Mouse (Mus musculus) hindbrain, embryonic 12.5 days (tissue): Measurements from ENCODE around the gene Mrc1. TPM values are rescaled to one million over a fixed set of nuclear protein-coding genes. Genes with fewer than 3 reads are reported as not detected.

Experiments
- ATAC-seq: fragments of 200-750 bp; cut with Nextera tagmentation; 2 replicates; pipeline ENCODE4 v1.8.0; 2017; ENCODE audit warnings: moderate TSS enrichment; ENCODE audit not compliant: low FRiP score
- H3K27ac ChIP-seq: fragments of 300-500 bp; sonication (generic); 2 replicates; pipeline ENCODE4 v1.5.1; 2016; ENCODE audit warnings: mild to moderate bottlenecking
- H3K27me3 ChIP-seq: fragments of 300-500 bp; sonication (generic); 2 replicates; pipeline ENCODE4 v1.6.1; 2016; ENCODE audit warnings: mild to moderate bottlenecking
- H3K36me3 ChIP-seq: fragments of 300-500 bp; sonication (generic); 2 replicates; pipeline ENCODE4 v1.6.1; 2016; ENCODE audit warnings: mild to moderate bottlenecking
- H3K4me1 ChIP-seq: fragments of 300-500 bp; sonication (generic); 2 replicates; pipeline ENCODE4 v1.6.1; 2016
- H3K4me2 ChIP-seq: fragments of 300-500 bp; sonication (generic); replicated peaks from 2 replicates; pipeline ENCODE4 v1.6.1; 2016; ENCODE audit warnings: mild to moderate bottlenecking
- H3K4me3 ChIP-seq: fragments of 300-500 bp; sonication (generic); 2 replicates; pipeline ENCODE4 v1.5.1; 2016; ENCODE audit warnings: mild to moderate bottlenecking
- H3K9ac ChIP-seq: fragments of 300-500 bp; sonication (generic); 2 replicates; pipeline ENCODE4 v1.6.1; 2016; ENCODE audit warnings: mild to moderate bottlenecking, moderate library complexity
- H3K9me3 ChIP-seq: fragments of 300-500 bp; sonication (generic); replicated peaks from 2 replicates; pipeline ENCODE4 v1.6.1; 2016; ENCODE audit warnings: mild to moderate bottlenecking
- WGBS: fragments of 180-500 bp; shearing (Covaris S2); methylation state at CpG from one replicate; pipeline ENCODE4 v1.1.7; 2016; 5-methylcytosine and 5-hydroxymethylcytosine counted together
- microRNA counts: library from miRNA; unstranded; fragments of <30 nt; microRNA quantifications from one replicate; lab custom pipeline; 2017
- microRNA-seq: library from miRNA; unstranded; fragments of <30 nt; microRNA quantifications from one replicate; pipeline ENCODE4, GENCODE M21; 2017
- polyA plus RNA-seq: library from polyadenylated mRNA; unstranded; fragments of >200 nt; fragmentation: Nextera tagmentation; extraction: Ambion mirVana; gene quantifications from 2 replicates; pipeline ENCODE4 v1.2.1, GENCODE M21; 2016

The Mrc1 gene
- polyA plus RNA-seq, 1 experiment from 2014 or later = 6.0 TPM

DNA sequence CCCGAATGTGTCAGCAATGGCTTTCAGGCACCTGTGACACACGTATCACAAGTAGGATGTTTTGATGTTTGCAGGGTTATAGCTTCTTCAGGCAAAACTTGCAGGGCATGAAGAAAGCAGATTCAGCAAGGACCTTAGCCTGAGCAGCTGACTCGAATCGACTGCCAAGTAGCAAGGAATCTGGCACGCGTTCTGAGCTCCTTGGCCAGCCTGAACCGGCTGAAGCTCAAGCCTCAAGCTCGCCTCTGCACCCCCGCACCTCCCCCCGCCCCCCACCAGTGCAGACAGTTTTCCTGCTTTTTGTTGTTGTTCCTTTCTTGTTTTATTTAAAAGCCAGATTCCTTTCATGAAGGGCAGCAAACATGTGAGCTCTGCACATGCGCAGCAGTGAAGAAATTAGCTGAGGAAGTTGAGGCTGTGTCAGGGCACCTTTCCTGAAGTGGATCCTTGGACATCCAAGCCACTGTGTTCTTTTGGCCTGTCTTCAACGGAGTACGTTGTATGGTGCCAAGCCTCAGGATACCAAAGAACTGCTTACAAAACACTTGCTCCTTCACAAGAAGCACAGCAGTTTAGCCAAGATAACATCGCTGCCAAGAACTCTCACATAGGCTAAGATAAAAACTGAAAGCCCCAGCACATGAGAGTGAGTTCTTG is 112.6 kb downstream of the Mrc1 start:
- Histone ChIP-seq H3K9me3 (no peaks in the 10 kb centered on the region), H3K4me2 (no peak overlapping the region)
- ATAC-seq = 0 out of 2 replicates have a peak, but pooled peaks have one; percentile 19

DNA sequence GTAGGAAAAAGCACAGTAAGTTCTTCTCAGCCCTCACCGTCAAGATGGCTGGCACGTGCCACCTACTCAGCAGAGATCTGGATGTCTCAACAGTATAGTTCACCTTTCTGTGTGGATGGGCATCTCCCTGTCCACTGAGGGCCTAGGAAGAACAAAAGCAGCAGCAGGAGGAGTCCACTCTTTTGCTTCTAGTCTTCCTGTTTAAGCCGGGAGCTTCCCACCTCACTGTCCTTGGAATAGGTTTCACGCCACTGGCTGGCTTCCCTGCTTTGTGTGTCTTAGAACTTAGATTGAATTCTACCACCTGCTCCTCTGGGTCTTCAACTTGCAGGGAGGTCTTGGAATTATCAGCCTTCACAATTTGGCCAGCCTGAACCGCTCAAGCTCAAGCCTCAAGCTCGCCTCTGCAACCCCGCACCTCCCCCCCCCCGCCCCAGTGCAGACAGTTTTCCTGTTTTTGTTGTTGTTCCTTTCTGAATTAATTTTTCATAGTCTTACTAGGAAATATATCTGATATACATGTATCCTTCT is 113.2 kb downstream of the Mrc1 start:
- H3K4me1 ChIP-seq = no peaks in the 10 kb centered on the region
- H3K4me3 ChIP-seq = no peak overlapping the region
- ATAC-seq = no peak
- no peak overlapping the region for H3K9ac ChIP-seq
- no peaks in the 10 kb centered on the region for H3K36me3 ChIP-seq
- WGBS = 94% methylated on average over 8 of the region's 8 CpGs
- no peaks in the 10 kb centered on the region for H3K27me3 ChIP-seq
- H3K27ac ChIP-seq = no peak overlapping the region
- no peaks in the 10 kb centered on the region for H3K9me3 ChIP-seq
- H3K4me2 ChIP-seq = no peak overlapping the region

More for the DNA sequence above, 112.6 kb downstream of the Mrc1 start:
- Histone ChIP-seq H3K27ac (no peak overlapping the region), H3K4me1 (no peaks in the 10 kb centered on the region), H3K27me3 (no peaks in the 10 kb centered on the region), H3K4me3 (no peak overlapping the region), H3K9ac (no peak overlapping the region), H3K36me3 (no peaks in the 10 kb centered on the region)
- 83% methylated on average over 14 of the region's 14 CpGs for WGBS

MicroRNA genes within 50 kb of the gene (microRNA counts, 519-probe panel; counts per million panel counts)
- microRNA mmu-miR-511 (lab: Ali Mortazavi, UCI) = 470 counts per million, percentile 58 among the panel's probes with 10 or more counts

Small RNA genes lying within 50 kb of the gene (microRNA-seq; reads per million reads assigned to microRNA genes)
- 7.6 reads per million, percentile 17 among the genes with 10 or more reads in this experiment for gene Mir511

Other genes starting within 250 kb of the Mrc1 start
- 49.7 and 54.3 TPM in 2 replicates for gene Hacd1, start 173.3 kb upstream of the Mrc1 start, polyA plus RNA-seq
- 93.9 and 95.8 TPM in 2 replicates for gene Stam, start 155.3 kb upstream of the Mrc1 start, polyA plus RNA-seq
- gene Tmem236, start 54.9 kb upstream of the Mrc1 start, polyA plus RNA-seq = 0.10 TPM in 1 of 2 replicates, not detected in the other
- 1.5 and 1.6 TPM in 2 replicates for gene Slc39a12, start 158.9 kb downstream of the Mrc1 start, polyA plus RNA-seq